Mouse (Mus musculus) intestine, embryonic 14.5 days (tissue): Measurements from ENCODE around the gene Tmc6. TPM values are rescaled to one million over a fixed set of nuclear protein-coding genes. Genes with fewer than 3 reads are reported as not detected.

Experiments
- ATAC-seq: fragments of 200-750 bp; cut with Nextera tagmentation; replicated peaks from 2 replicates; pipeline ENCODE4 v1.8.0; 2017; ENCODE audit warnings: low read depth, moderate number of reproducible peaks, moderate TSS enrichment, moderate library complexity; ENCODE audit not compliant: low FRiP score, low TSS enrichment
- DNase-seq: peaks from one replicate; pipeline ENCODE4 v3.0.0-alpha.2; 2018; ENCODE audit warnings: low spot score
- H3K27ac ChIP-seq: fragments of 300-500 bp; sonication (generic); 2 replicates; pipeline ENCODE4 v1.5.1; 2014; ENCODE audit warnings: low read depth, mild to moderate bottlenecking, control low read depth
- H3K27me3 ChIP-seq: fragments of 300-500 bp; sonication (generic); replicated peaks from 2 replicates; pipeline ENCODE4 v1.6.1; 2014; ENCODE audit warnings: low read length, control low read depth; ENCODE audit not compliant: control insufficient read depth, insufficient read depth
- H3K36me3 ChIP-seq: fragments of 300-500 bp; sonication (generic); 2 replicates; pipeline ENCODE4 v1.6.1; 2014; ENCODE audit warnings: low read length, control low read depth; ENCODE audit not compliant: control insufficient read depth, insufficient read depth
- H3K4me1 ChIP-seq: fragments of 300-500 bp; sonication (generic); replicated peaks from 2 replicates; pipeline ENCODE4 v1.6.1; 2014; ENCODE audit warnings: low read length, control low read depth, mixed read lengths; ENCODE audit not compliant: control insufficient read depth, insufficient read depth
- H3K4me2 ChIP-seq: fragments of 300-500 bp; sonication (generic); 2 replicates; pipeline ENCODE4 v1.6.1; 2014; ENCODE audit warnings: low read length
- H3K4me3 ChIP-seq: fragments of 300-500 bp; sonication (generic); 2 replicates; pipeline ENCODE4 v1.5.1; 2014; ENCODE audit warnings: low read depth, low read length, control low read depth, mixed read lengths
- H3K9ac ChIP-seq: fragments of 300-500 bp; sonication (generic); 2 replicates; pipeline ENCODE4 v1.6.1; 2014; ENCODE audit warnings: mild to moderate bottlenecking, low read length
- H3K9me3 ChIP-seq: fragments of 300-500 bp; sonication (generic); 2 replicates; pipeline ENCODE4 v1.6.1; 2016; ENCODE audit warnings: low read length, control low read depth; ENCODE audit not compliant: control insufficient read depth
- WGBS: fragments of 180-500 bp; shearing (Covaris S2); extraction: QIAGEN DNeasy Blood & Tissue Kit; methylation state at CpG from one replicate; pipeline ENCODE4 v1.1.7; 2014; 5-methylcytosine and 5-hydroxymethylcytosine counted together
- polyA plus RNA-seq: library from polyadenylated mRNA; unstranded; fragments of >200 nt; fragmentation: Nextera tagmentation; extraction: Ambion mirVana; gene quantifications from 2 replicates; pipeline ENCODE4 v1.2.1, GENCODE M21; 2014

Gene Tmc6
- polyA plus RNA-seq, 1 experiment from 2014 or later = 20.7 TPM

- 91% methylated on average over 10 of the region's 10 CpGs for WGBS
- Histone ChIP-seq H3K27ac (no peak overlapping the region), H3K9me3 (no peaks in the 10 kb centered on the region), H3K36me3 (peaks cover 14% of the 10 kb centered on the region; the same call in 1 of the 2 replicates), H3K4me2 (no peak overlapping the region), H3K4me1 (peaks cover 10% of the 10 kb centered on the region), H3K27me3 (no peaks in the 10 kb centered on the region), H3K9ac (no peak overlapping the region), H3K4me3 (no peak overlapping the region)
- DNase-seq (no peak), ATAC-seq (no peak)
Observed at GRCm38 (mm10) chr11:117774925-117775324, 7.1 kb downstream of the Tmc6 start.

GRCm38 (mm10) chr11:117772352-117772751 lies 9.6 kb downstream of the Tmc6 start:
- Histone ChIP-seq H3K27me3 (no peaks in the 10 kb centered on the region), H3K9me3 (no peaks in the 10 kb centered on the region), H3K4me2 (no peak overlapping the region), H3K9ac (no peak overlapping the region), H3K4me3 (no peak overlapping the region), H3K36me3 (peaks cover 14% of the 10 kb centered on the region), H3K4me1 (0 out of 2 replicates have a peak, but pooled peaks cover 4% of the 10 kb centered on the region), H3K27ac (no peak overlapping the region)
- 94% methylated on average over 7 of the region's 7 CpGs for WGBS
- DNase-seq (no peak), ATAC-seq (no peak)

- Histone ChIP-seq H3K9ac (no peak overlapping the region), H3K36me3 (peaks cover 17% of the 10 kb centered on the region), H3K4me1 (0 out of 2 replicates have a peak, but pooled peaks cover 4% of the 10 kb centered on the region), H3K4me2 (no peak overlapping the region), H3K4me3 (no peak overlapping the region), H3K9me3 (no peaks in the 10 kb centered on the region), H3K27me3 (no peaks in the 10 kb centered on the region), H3K27ac (no peak overlapping the region)
- 71% methylated on average over 10 of the region's 10 CpGs for WGBS
- DNase-seq (no peak), ATAC-seq (0 out of 2 replicates have a peak, but pooled peaks have one; percentile 25)
Observed at GRCm38 (mm10) chr11:117770407-117770806, 11.6 kb downstream of the Tmc6 start.

GRCm38 (mm10) chr11:117769683-117770047 lies 12.3 kb downstream of the Tmc6 start:
- no peak for DNase-seq
- peaks cover 21% of the 10 kb centered on the region for H3K36me3 ChIP-seq

GRCm38 (mm10) chr11:117768725-117769682 lies 13.0 kb downstream of the Tmc6 start:
- Histone ChIP-seq H3K4me2 (no peak overlapping the region), H3K9ac (no peak overlapping the region), H3K27me3 (no peaks in the 10 kb centered on the region), H3K9me3 (no peaks in the 10 kb centered on the region), H3K4me3 (no peak overlapping the region), H3K4me1 (0 out of 2 replicates have a peak, but pooled peaks cover 4% of the 10 kb centered on the region), H3K36me3 (peaks cover 24% of the 10 kb centered on the region), H3K27ac (0 out of 2 replicates have a peak overlapping the region, but pooled peaks have one; percentile 11)
- DNase-seq = no peak
- no peak for ATAC-seq
- WGBS = 73% methylated on average over 20 of the region's 20 CpGs

More at GRCm38 (mm10) chr11:117769683-117770047, 12.3 kb downstream of the Tmc6 start:
- 64% methylated on average over 7 of the region's 7 CpGs for WGBS
- Histone ChIP-seq H3K9ac (no peak overlapping the region), H3K4me1 (0 out of 2 replicates have a peak, but pooled peaks cover 4% of the 10 kb centered on the region), H3K9me3 (no peaks in the 10 kb centered on the region), H3K27me3 (no peaks in the 10 kb centered on the region), H3K27ac (0 out of 2 replicates have a peak overlapping the region, but pooled peaks have one; percentile 11), H3K4me3 (no peak overlapping the region), H3K4me2 (no peak overlapping the region)
- no peak for ATAC-seq

- 86% methylated on average over 3 of the region's 3 CpGs for WGBS
- H3K27ac ChIP-seq = no peak overlapping the region
Observed at GRCm38 (mm10) chr11:117766275-117766674, 15.7 kb downstream of the Tmc6 start.

GRCm38 (mm10) chr11:117765361-117765760 lies 16.6 kb downstream of the Tmc6 start:
- Histone ChIP-seq H3K4me1 (0 out of 2 replicates have a peak, but pooled peaks cover 4% of the 10 kb centered on the region), H3K27me3 (no peaks in the 10 kb centered on the region), H3K4me2 (no peak overlapping the region), H3K36me3 (peaks cover 49% of the 10 kb centered on the region), H3K27ac (no peak overlapping the region), H3K4me3 (no peak overlapping the region), H3K9ac (no peak overlapping the region), H3K9me3 (no peaks in the 10 kb centered on the region)
- 85% methylated on average over 5 of the region's 5 CpGs for WGBS
- DNase-seq = no peak
- ATAC-seq = no peak

More at GRCm38 (mm10) chr11:117766275-117766674, 15.7 kb downstream of the Tmc6 start:
- H3K9ac ChIP-seq = no peak overlapping the region
- H3K9me3 ChIP-seq = no peaks in the 10 kb centered on the region
- ATAC-seq (no peak), DNase-seq (no peak)
- no peak overlapping the region for H3K4me2 ChIP-seq
- H3K4me1 ChIP-seq = 0 out of 2 replicates have a peak, but pooled peaks cover 4% of the 10 kb centered on the region
- H3K4me3 ChIP-seq = no peak overlapping the region
- H3K36me3 ChIP-seq = peaks cover 40% of the 10 kb centered on the region
- H3K27me3 ChIP-seq = no peaks in the 10 kb centered on the region

GRCm38 (mm10) chr11:117764319-117764718 lies 17.7 kb downstream of the Tmc6 start:
- H3K27me3 ChIP-seq = no peaks in the 10 kb centered on the region
- 86% methylated on average over 9 of the region's 9 CpGs for WGBS
- 0 out of 2 replicates have a peak, but pooled peaks cover under 1% of the 10 kb centered on the region for H3K4me1 ChIP-seq
- no peak overlapping the region for H3K9ac ChIP-seq
- H3K9me3 ChIP-seq = no peaks in the 10 kb centered on the region
- no peak overlapping the region for H3K4me3 ChIP-seq
- no peak overlapping the region for H3K4me2 ChIP-seq
- H3K36me3 ChIP-seq = peaks cover 59% of the 10 kb centered on the region
- DNase-seq = no peak
- H3K27ac ChIP-seq = no peak overlapping the region
- ATAC-seq = no peak
